Mouse (Mus musculus): ENCODE results near the gene Col4a1.

Col4a1 gene

GRCm38 (mm10) chr8:11312349-11313175 is at the start of gene Col4a1, which contains the start of gene Col4a2:
Col4a1 (minus strand) TSS chr8:11312826.
Col4a2 (plus strand) TSS chr8:11312805.
- in situ Hi-C loops (cut with MboI) = no loop called here

- in situ Hi-C loops (cut with MboI) = no loop called here
These were observed 49.1 kb upstream of the Col4a1 start for GRCm38 (mm10) chr8:11361546-11362277.

- in situ Hi-C loops (cut with MboI) = no loop called here
These were observed 47.2 kb upstream of the Col4a1 start for GRCm38 (mm10) chr8:11359846-11360245.

GRCm38 (mm10) chr8:11357921-11358436 is 45.4 kb upstream of the Col4a1 start:
- in situ Hi-C loops (cut with MboI) = no loop called here

GRCm38 (mm10) chr8:11356776-11357175 is 44.1 kb upstream of the Col4a1 start:
- in situ Hi-C loops (cut with MboI) = no loop called here

- in situ Hi-C loops (cut with MboI) = no loop called here
These were observed 43.3 kb upstream of the Col4a1 start for GRCm38 (mm10) chr8:11355900-11356299.

- in situ Hi-C loops (cut with MboI) = no loop called here
These were observed 42.3 kb upstream of the Col4a1 start for GRCm38 (mm10) chr8:11354800-11355451.

GRCm38 (mm10) chr8:11352514-11352913 is 39.9 kb upstream of the Col4a1 start:
- in situ Hi-C loops (cut with MboI) = no loop called here

- in situ Hi-C loops (cut with MboI) = no loop called here
These were observed 38.7 kb upstream of the Col4a1 start for GRCm38 (mm10) chr8:11351355-11351754.

GRCm38 (mm10) chr8:11348622-11349021 is 36.0 kb upstream of the Col4a1 start:
- in situ Hi-C loops (cut with MboI) = no loop called here

- in situ Hi-C loops (cut with MboI) = no loop called here
These were observed 35.1 kb upstream of the Col4a1 start for GRCm38 (mm10) chr8:11347699-11348098.

GRCm38 (mm10) chr8:11346225-11346624 is 33.6 kb upstream of the Col4a1 start:
- in situ Hi-C loops (cut with MboI) = no loop called here

- in situ Hi-C loops (cut with MboI) = no loop called here
These were observed 31.8 kb upstream of the Col4a1 start for GRCm38 (mm10) chr8:11344459-11344858.

GRCm38 (mm10) chr8:11341111-11341566 is 28.5 kb upstream of the Col4a1 start:
- in situ Hi-C loops (cut with MboI) = no loop called here

GRCm38 (mm10) chr8:11340310-11341110 is 27.9 kb upstream of the Col4a1 start:
- in situ Hi-C loops (cut with MboI) = no loop called here

GRCm38 (mm10) chr8:11338507-11338906 is 25.9 kb upstream of the Col4a1 start:
- in situ Hi-C loops (cut with MboI) = no loop called here

GRCm38 (mm10) chr8:11337642-11338041 is 25.0 kb upstream of the Col4a1 start:
- in situ Hi-C loops (cut with MboI) = no loop called here

GRCm38 (mm10) chr8:11336346-11336745 is 23.7 kb upstream of the Col4a1 start:
- in situ Hi-C loops (cut with MboI) = no loop called here

- in situ Hi-C loops (cut with MboI) = no loop called here
These were observed 22.6 kb upstream of the Col4a1 start for GRCm38 (mm10) chr8:11335238-11335637.

- in situ Hi-C loops (cut with MboI) = no loop called here
These were observed 21.9 kb upstream of the Col4a1 start for GRCm38 (mm10) chr8:11334493-11334892.

- in situ Hi-C loops (cut with MboI) = no loop called here
These were observed 21.1 kb upstream of the Col4a1 start for GRCm38 (mm10) chr8:11333746-11334145.
